Mouse (Mus musculus): Measurements from ENCODE around the gene Hoxa5.

Hoxa5 gene

GRCm38 (mm10) chr6:52204050-52204752, at the start of gene Hoxa5:
TSS of gene Hoxa5 (minus strand) at chr6:52204587.
- DNase-seq (ENCODE audit: extremely low read depth, insufficient read length, low spot score) = no peak

DNA sequence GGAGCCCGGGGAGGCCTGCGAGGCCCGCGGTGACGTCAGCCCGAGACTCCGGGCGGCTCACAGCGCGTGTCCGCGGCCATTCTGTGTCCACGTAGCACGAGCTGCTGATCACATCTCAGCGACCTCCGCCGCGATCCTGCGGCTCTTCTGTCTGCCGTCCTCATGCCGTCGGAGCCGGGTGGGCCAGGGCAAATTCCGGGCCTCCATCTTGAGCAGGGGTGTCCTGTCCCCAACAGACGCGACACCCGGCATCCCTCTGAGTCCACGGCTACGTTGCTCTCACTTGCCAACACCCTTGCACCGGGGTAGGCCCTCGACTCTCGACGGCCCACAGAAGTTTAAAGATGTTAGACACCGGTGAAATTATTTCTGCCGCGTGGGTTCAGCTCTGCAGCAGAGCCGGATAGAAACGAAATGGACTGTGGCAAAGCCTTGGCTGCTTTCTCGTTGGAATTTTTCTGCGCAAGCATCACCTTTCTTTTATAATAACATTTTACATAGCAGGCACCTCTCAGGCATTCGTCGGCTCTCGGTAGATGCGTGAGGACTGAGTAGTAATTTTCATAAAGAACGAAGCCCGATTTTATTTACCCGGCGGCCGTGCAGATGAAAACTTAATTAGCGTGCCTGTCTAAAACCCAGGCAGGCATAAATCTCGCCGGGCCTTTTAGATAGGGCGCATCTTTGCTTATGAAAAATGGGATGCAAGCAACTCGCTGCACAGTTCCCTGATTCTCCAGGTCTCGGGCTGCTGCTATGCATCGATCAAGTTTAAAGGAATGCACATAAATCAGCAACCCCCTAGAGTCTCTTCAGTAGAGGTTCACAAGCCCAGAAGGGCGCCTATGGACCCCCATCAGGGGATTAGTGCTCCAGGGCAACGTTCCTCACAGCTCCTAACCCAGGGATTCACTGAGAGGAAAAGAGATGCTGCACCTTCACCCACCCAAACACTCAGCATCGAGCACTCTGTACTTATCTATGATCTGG, 49.4 kb upstream of the Hoxa5 start:
- no peak for DNase-seq (ENCODE audit: extremely low read depth, insufficient read length, low spot score)

- no peak for DNase-seq (ENCODE audit: extremely low read depth, insufficient read length, low spot score)
Observed at GRCm38 (mm10) chr6:52252775-52253376, 48.5 kb upstream of the Hoxa5 start.

GRCm38 (mm10) chr6:52252016-52252774, 47.8 kb upstream of the Hoxa5 start:
- no peak for DNase-seq (ENCODE audit: extremely low read depth, insufficient read length, low spot score)

DNA sequence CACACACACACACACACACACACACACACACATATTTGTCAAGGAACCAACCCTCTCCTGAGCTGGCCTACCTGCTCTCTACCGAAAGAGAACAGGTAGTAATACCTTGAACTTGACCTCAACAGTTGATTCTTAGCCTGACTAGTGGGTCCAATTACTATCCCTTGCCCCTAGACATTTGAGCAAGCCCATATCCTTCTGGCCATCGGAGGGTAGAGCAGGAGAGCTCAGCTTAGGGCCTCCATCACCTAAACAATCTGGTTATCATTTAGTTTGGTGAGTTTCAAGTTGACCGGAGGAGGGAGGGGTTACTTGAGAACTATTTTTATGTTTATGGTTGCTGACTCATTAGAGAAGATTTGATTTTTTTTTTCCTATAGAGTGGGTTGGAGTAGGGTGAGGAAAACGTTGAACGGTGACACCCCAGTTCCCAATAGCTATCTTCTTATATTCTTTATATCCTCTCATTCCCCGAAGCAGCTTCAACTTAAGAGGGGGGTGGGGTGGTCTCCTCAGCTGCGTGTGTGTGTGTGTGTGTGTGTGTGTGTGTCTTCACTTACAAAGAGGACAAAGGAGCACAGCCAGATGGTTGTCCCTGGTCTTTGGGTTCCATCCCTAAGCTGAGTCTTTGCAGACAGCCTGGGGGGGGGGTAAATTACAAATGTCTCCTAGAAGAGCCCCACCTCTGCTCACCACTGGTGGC, 46.9 kb upstream of the Hoxa5 start:
- DNase-seq (ENCODE audit: extremely low read depth, insufficient read length, low spot score) = no peak

DNA sequence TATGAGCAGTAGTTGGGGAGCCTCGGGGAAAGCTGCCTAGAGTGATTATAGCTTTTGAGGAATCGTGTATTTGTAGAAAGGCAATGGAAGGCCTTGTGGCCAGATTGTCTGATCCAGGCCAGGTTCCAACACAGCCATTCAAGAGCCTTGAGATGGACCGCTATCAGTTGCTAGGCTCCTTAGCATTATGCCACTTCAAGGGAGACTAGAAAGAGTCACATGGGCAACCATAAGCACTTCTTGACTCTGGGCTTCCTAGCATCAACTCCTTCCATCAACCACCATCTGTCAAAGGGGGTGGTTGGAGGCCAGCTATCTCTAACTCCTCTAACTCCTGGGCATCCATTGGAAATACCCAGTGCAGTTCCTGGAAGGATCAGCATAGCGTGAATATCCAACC, 45.4 kb upstream of the Hoxa5 start:
- no peak for DNase-seq (ENCODE audit: extremely low read depth, insufficient read length, low spot score)

DNA sequence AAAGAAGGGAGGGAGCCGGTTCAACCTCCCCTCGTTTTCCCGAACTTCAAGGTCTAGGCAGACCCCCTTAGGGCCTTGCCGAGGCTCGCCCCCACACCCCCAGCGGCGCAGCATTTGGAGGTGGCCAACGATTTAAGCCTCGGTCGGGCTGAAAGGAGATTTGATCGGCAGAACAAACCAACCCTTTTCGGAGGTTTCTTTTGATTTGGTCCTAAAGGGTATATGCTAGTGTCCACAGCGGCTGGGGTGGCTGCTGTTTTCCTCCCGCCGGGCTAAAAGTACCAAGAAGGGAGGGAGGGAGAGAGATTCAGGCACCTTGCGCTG, 45.0 kb upstream of the Hoxa5 start:
- DNase-seq (ENCODE audit: extremely low read depth, insufficient read length, low spot score) = no peak

GRCm38 (mm10) chr6:52248638-52249414, 44.4 kb upstream of the Hoxa5 start:
- no peak for DNase-seq (ENCODE audit: extremely low read depth, insufficient read length, low spot score)

DNA sequence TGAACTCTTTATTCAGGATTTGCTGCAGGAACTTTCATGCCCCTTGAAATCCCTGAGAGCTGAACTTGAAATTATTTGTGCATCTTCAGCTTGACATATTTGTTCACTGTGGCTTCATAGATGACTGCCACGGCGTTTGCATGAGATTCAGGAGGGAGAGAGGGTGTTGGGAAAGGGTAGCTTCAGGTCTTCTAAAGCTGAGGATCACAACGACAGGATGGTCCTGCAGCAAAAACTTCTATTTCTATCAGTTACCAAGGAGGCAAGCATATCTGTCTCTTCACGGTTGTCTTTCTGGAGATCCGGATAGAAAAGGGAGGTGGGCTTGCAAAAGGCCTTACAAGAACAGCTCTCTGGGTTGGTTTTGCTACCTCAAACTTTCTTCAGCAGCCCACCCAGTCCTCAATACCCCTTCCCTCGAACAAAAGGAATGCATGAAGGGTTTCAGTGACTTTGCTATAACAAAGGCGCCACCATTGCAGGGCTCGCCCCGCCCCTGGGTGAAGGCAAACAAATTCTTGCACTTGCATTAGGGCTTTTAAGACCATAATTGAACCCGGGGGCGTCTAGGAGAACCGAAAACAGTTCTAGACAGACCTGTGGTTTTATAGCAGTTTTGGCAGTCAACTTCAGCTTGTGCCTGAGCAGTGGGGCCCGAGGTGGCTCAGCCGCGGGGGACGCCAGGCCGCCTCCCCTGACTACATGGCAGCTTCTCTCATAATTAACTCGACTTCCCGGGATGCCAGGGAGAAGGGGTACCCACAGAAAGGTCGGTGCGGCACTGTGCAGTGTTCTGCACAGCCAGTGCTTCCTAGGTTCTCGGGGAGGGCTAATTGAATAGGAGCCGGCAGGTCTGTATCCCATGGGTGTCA, 43.6 kb upstream of the Hoxa5 start:
- DNase-seq (ENCODE audit: extremely low read depth, insufficient read length, low spot score) = no peak

GRCm38 (mm10) chr6:52246916-52247315, 42.5 kb upstream of the Hoxa5 start:
- no peak for DNase-seq (ENCODE audit: extremely low read depth, insufficient read length, low spot score)

- no peak for DNase-seq (ENCODE audit: extremely low read depth, insufficient read length, low spot score)
Observed at GRCm38 (mm10) chr6:52246403-52246803, 42.0 kb upstream of the Hoxa5 start.

- no peak for DNase-seq (ENCODE audit: extremely low read depth, insufficient read length, low spot score)
Observed at GRCm38 (mm10) chr6:52245757-52246142, 41.4 kb upstream of the Hoxa5 start, which contains the start of gene Hoxa11. TSS of gene Hoxa11 (minus strand) at chr6:52245810.

DNA sequence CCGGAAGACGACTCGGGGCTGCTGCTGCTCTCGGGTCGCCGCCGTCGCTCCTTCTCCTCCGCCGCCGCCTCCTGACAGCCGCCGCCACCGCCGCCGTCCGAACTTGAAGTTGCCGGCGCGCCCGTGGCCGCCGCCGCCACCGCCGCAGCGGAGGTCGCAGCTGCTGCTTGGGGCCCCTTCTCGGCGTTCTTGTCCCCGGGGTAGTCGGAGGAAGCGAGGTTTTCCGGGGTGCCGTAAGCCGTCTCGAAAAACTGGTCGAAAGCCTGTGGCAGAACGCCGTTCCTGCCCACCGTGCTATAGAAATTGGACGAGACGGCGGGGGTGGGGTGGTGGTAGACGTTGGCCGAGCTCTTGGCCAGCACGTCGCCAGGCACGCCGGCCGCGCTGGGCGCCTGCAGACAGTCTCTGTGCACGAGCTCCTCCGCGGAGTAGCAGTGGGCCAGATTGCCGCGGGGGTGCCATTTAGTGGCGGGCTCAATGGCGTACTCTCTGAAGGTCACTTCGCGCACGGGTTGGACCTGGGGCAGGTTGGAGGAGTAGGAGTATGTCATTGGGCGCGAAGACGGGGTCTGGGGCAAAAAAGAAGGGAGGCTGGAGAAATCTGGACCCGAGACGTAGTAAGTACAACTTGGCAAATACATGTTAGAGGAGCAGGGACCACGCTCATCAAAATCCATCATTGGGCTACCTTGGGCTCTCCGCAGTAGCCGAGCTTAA, 40.8 kb upstream of the Hoxa5 start:
- DNase-seq (ENCODE audit: extremely low read depth, insufficient read length, low spot score) = no peak

GRCm38 (mm10) chr6:52244471-52245039, 40.2 kb upstream of the Hoxa5 start:
- DNase-seq (ENCODE audit: extremely low read depth, insufficient read length, low spot score) = no peak

DNA sequence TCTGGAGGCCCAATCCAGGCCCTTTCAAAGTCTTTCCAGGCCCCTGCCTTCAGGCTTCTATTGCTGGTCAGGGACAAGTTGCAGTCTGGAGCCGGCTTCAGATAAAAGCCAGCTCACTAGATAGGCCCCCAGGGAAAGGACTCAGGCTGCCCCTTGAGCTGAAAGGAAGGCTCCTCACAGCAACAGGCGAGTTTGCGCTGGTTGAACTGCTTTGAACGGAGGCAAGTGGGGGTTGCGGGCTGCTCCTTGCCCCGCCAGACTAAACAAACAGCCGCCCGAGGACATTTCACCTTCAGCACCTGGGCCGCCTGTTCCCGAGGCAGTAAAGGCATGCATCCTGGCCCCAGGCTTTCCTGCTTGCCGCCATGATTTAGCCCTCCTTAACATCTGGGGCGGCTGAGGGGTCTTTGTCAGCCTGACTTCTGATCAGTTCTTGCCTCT, 39.3 kb upstream of the Hoxa5 start:
- no peak for DNase-seq (ENCODE audit: extremely low read depth, insufficient read length, low spot score)

DNA sequence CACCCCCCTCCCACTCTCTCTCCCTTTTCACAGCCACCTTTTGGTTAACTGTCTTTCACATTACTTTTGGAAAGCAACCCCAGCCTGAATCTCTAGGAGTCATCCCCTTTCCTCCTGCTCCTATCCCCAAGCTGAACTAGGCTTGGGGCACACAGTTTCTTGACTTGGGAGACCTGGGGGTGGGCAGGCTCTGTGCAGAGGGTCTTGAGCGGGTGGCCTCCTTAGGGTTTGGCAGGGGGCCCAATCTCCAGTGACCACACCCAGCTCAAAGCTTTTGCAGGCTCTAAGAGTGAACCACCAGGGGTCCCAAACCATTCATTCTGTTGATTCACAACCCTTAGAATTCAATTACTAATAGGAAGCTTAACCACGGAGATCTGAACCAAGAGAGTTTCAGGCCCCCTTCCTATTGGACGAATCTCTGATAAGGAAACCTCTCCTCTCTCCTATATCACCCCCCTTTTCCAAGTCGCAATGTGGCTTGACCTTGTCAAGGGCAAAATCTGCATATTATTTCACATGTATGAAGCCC, 38.5 kb upstream of the Hoxa5 start:
- no peak for DNase-seq (ENCODE audit: extremely low read depth, insufficient read length, low spot score)

GRCm38 (mm10) chr6:52241001-52241621, 36.7 kb upstream of the Hoxa5 start:
- no peak for DNase-seq (ENCODE audit: extremely low read depth, insufficient read length, low spot score)
